ENCODE assay signal across 8 mouse cellular contexts in genomic region chr5:114689700-114690366, GRCm38 (mm10). TPM values are rescaled to one million over a fixed set of nuclear protein-coding genes. Genes with fewer than 3 reads are reported as not detected.
DNase-seq lines count a peak whose midpoint lies in the region; ATAC-seq lines count a peak whose summit lies in the region.

No protein-coding gene starts in this region.

- H3K4me2 ChIP-seq in heart, embryonic 13.5 days, result peak overlapping the region; percentile 99
- H3K4me2 ChIP-seq in stomach, embryonic 16.5 days (ENCODE audit: low read depth, low read length), result peak overlapping the region; percentile 86

- H3K9me3 ChIP-seq in heart, embryonic 13.5 days, result no peaks in the 10 kb centered on the region
- no peaks in the 10 kb centered on the region for H3K9me3 ChIP-seq in stomach, embryonic 16.5 days (replicated peaks; ENCODE audit: control insufficient read depth, low read length)

- 14% methylated on average over 16 of the region's 16 CpGs for WGBS in heart, embryonic 13.5 days
- 14% methylated on average over 16 of the region's 16 CpGs for WGBS in stomach, embryonic 16.5 days

- ATAC-seq in CD4-positive, CD25-positive, alpha-beta regulatory T cell, adult 4 months, result peak; percentile 40
- ATAC-seq in activated CD4-positive, CD25-positive, alpha-beta regulatory T cell, adult 4 months, result peak; percentile 26
- ATAC-seq in heart, embryonic 13.5 days (ENCODE audit: extremely low read depth, insufficient number of reproducible peaks, low FRiP score, low TSS enrichment), result no peak
- ATAC-seq in megakaryocyte, adult 5-6 weeks (ENCODE audit: poor library complexity, severe bottlenecking), result peak; percentile 23
- peak; percentile 18; the same call in 1 of the 2 replicates for ATAC-seq in stomach, embryonic 16.5 days (ENCODE audit: insufficient read depth, low FRiP score)

- H3K27me3 ChIP-seq in heart, embryonic 13.5 days (replicated peaks), result peaks cover 27% of the 10 kb centered on the region
- no peaks in the 10 kb centered on the region for H3K27me3 ChIP-seq in stomach, embryonic 16.5 days (ENCODE audit: control insufficient read depth, insufficient read depth, low read length)

- DNase-seq in kidney, postnatal 25 days, result peak; percentile 68 to 89
- no peak for DNase-seq in left cerebral cortex, adult 11 months (ENCODE audit: low spot score)
- DNase-seq in layer of hippocampus, postnatal 36 days, result no peak

- H3K9ac ChIP-seq in heart, embryonic 13.5 days, result peak overlapping the region; percentile 91
- H3K9ac ChIP-seq in stomach, embryonic 16.5 days (ENCODE audit: low read length), result peak overlapping the region; percentile 86

- peaks cover 24% of the 10 kb centered on the region for H3K4me1 ChIP-seq in heart, embryonic 13.5 days
- H3K4me1 ChIP-seq in stomach, embryonic 16.5 days (ENCODE audit: control insufficient read depth, insufficient read depth, low read length), result peaks cover 19% of the 10 kb centered on the region

- peak overlapping the region; percentile 84 for H3K4me3 ChIP-seq in heart, embryonic 13.5 days
- peak overlapping the region; percentile 72 for H3K4me3 ChIP-seq in stomach, embryonic 16.5 days (replicated peaks; ENCODE audit: low read length)

- no peak overlapping the region for H3K27ac ChIP-seq in heart, embryonic 13.5 days (replicated peaks)
- peak overlapping the region; percentile 77 for H3K27ac ChIP-seq in stomach, embryonic 16.5 days (ENCODE audit: low read length)

- no peaks in the 10 kb centered on the region for H3K36me3 ChIP-seq in heart, embryonic 13.5 days
- no peaks in the 10 kb centered on the region for H3K36me3 ChIP-seq in stomach, embryonic 16.5 days (ENCODE audit: control insufficient read depth, insufficient read depth, low read length)

RNA-seq across cellular contexts. Expression of gene Gltp, which starts 1.0 kb away (rescaled TPM):
- polyA plus RNA-seq in CD4-positive, CD25-positive, alpha-beta regulatory T cell, adult 4 months (2017; shearing (Covaris generic)), result 100 to 1,000 TPM; 217 to 251 TPM
- polyA plus RNA-seq in activated CD4-positive, CD25-positive, alpha-beta regulatory T cell, adult 4 months (2017; shearing (Covaris generic)), result 100 to 1,000 TPM; 251 to 266 TPM
- polyA plus RNA-seq in heart, embryonic 13.5 days (2015; fragmentation: Nextera tagmentation; extraction: Ambion mirVana), result 50.5 and 50.8 TPM in 2 replicates
- 268 and 269 TPM in 2 replicates for total RNA-seq in megakaryocyte, adult 5-6 weeks (2015)
- 135 and 141 TPM in 2 replicates for total RNA-seq in megakaryocyte, adult 5-6 weeks (2017)
- polyA plus RNA-seq in stomach, embryonic 16.5 days (2015; fragmentation: Nextera tagmentation; extraction: Ambion mirVana), result 208 and 281 TPM in 2 replicates
- total RNA-seq in layer of hippocampus, postnatal 36 days (2021), result 10 to 100 TPM; 27.9 to 33.4 TPM

RNA-seq across cellular contexts. Expression of gene Tchp, which starts 17.7 kb away (rescaled TPM):
- polyA plus RNA-seq in CD4-positive, CD25-positive, alpha-beta regulatory T cell, adult 4 months (2017; shearing (Covaris generic)), result 10 to 100 TPM in 1 of 2 experiments, 1 to 10 TPM in 1; 3.7 to 14.3 TPM
- polyA plus RNA-seq in activated CD4-positive, CD25-positive, alpha-beta regulatory T cell, adult 4 months (2017; shearing (Covaris generic)), result 10 to 100 TPM in 1 of 2 experiments, 1 to 10 TPM in 1; 4.4 to 15.0 TPM
- 8.0 and 8.1 TPM in 2 replicates for polyA plus RNA-seq in heart, embryonic 13.5 days (2015; fragmentation: Nextera tagmentation; extraction: Ambion mirVana)
- 2.6 and 3.0 TPM in 2 replicates for total RNA-seq in megakaryocyte, adult 5-6 weeks (2015)
- 6.9 and 7.6 TPM in 2 replicates for total RNA-seq in megakaryocyte, adult 5-6 weeks (2017)
- 9.3 and 9.4 TPM in 2 replicates for polyA plus RNA-seq in stomach, embryonic 16.5 days (2015; fragmentation: Nextera tagmentation; extraction: Ambion mirVana)
- 10 to 100 TPM; 12.0 to 13.8 TPM for total RNA-seq in layer of hippocampus, postnatal 36 days (2021)

RNA-seq across cellular contexts. Expression of gene Trpv4, which starts 31.6 kb away (rescaled TPM):
- 1 to 10 TPM in 1 of 2 experiments, under 1 TPM in 1; 0.13 to 1.4 TPM for polyA plus RNA-seq in CD4-positive, CD25-positive, alpha-beta regulatory T cell, adult 4 months (2017; shearing (Covaris generic))
- polyA plus RNA-seq in activated CD4-positive, CD25-positive, alpha-beta regulatory T cell, adult 4 months (2017; shearing (Covaris generic)), result under 1 TPM; 0.24 to 0.25 TPM
- 0.71 and 0.83 TPM in 2 replicates for polyA plus RNA-seq in heart, embryonic 13.5 days (2015; fragmentation: Nextera tagmentation; extraction: Ambion mirVana)
- 1.5 TPM in 2 replicates for total RNA-seq in megakaryocyte, adult 5-6 weeks (2015)
- total RNA-seq in megakaryocyte, adult 5-6 weeks (2017), result 0.94 and 1.8 TPM in 2 replicates
- 2.8 and 3.7 TPM in 2 replicates for polyA plus RNA-seq in stomach, embryonic 16.5 days (2015; fragmentation: Nextera tagmentation; extraction: Ambion mirVana)
- total RNA-seq in layer of hippocampus, postnatal 36 days (2021), result 1 to 10 TPM; 1.2 to 2.0 TPM

Comparison
In these comparisons a context has a peak if more than half of its experiments do, and no peak if none do; other contexts are left out.
1. DNase-seq: peak in kidney, postnatal 25 days (2 of 2); none in left cerebral cortex, adult 11 months (single experiment) and layer of hippocampus, postnatal 36 days (0 of 2).